Mouse (Mus musculus) CH12.LX (cell line): ENCODE data around the gene AI464131. TPM values are rescaled to one million over a fixed set of nuclear protein-coding genes. Genes with fewer than 3 reads are reported as not detected.

ENCODE experiments used
- DNase-seq: peaks from one replicate; pipeline ENCODE4 v3.0.0-alpha.2; 2013; ENCODE audit errors: extremely low read depth
- H3K27ac ChIP-seq: 2 replicates; pipeline ENCODE4 v1.5.1; 2012; ENCODE audit warnings: low read depth, mild to moderate bottlenecking, control low read depth, moderate library complexity; ENCODE audit not compliant: insufficient read depth
- H3K27me3 ChIP-seq: replicated peaks from 2 replicates; pipeline ENCODE3; 2012; ENCODE audit warnings: inconsistent platforms
- H3K36me3 ChIP-seq, 2 experiments: replicated peaks in 1 of 2; 2 replicates each; pipeline versions ENCODE3 to v1.6.1; 2012; ENCODE audit warnings: inconsistent platforms in 1 of 2, low read length in 1 of 2, mild to moderate bottlenecking in 1 of 2, mixed read lengths in 1 of 2, moderate library complexity in 1 of 2; ENCODE audit not compliant: control insufficient read depth in 1 of 2, insufficient read depth in 1 of 2
- H3K4me1 ChIP-seq, 2 experiments: 2 replicates each; pipeline ENCODE4 v1.6.1; 2012; ENCODE audit warnings: inconsistent platforms in 1 of 2, moderate library complexity in 1 of 2; ENCODE audit not compliant: insufficient read depth in 2 of 2, control insufficient read depth in 1 of 2
- H3K4me2 ChIP-seq: 2 replicates; pipeline ENCODE4 v1.6.1; 2012; ENCODE audit warnings: low read depth, mild to moderate bottlenecking, control low read depth; ENCODE audit not compliant: poor library complexity, insufficient read depth, severe bottlenecking
- H3K4me3 ChIP-seq, 3 experiments: fragments of 150-350 bp in 1 of 3; sonication (generic) in 1 of 3; replicated peaks in 1 of 3; 2 replicates each; pipeline versions ENCODE3 to v1.5.1; 2011 to 2012; ENCODE audit warnings: low read depth in 2 of 3, low read length in 2 of 3, mild to moderate bottlenecking in 2 of 3, moderate library complexity in 2 of 3, control low read depth in 1 of 3, improper control_type of control experiment in 1 of 3, inconsistent platforms in 1 of 3, mixed read lengths in 1 of 3; ENCODE audit not compliant: poor library complexity in 1 of 3
- H3K79me2 ChIP-seq: replicated peaks from 2 replicates; pipeline ENCODE4 v1.6.1; 2012; ENCODE audit warnings: mild to moderate bottlenecking, moderate library complexity; ENCODE audit not compliant: control insufficient read depth, poor library complexity, insufficient read depth, severe bottlenecking; ENCODE audit errors: extremely low read depth
- H3K9ac ChIP-seq: 2 replicates; pipeline ENCODE4 v1.6.1; 2012; ENCODE audit warnings: low read depth, mild to moderate bottlenecking, control low read depth, moderate library complexity; ENCODE audit not compliant: insufficient read depth
- H3K9me3 ChIP-seq: replicated peaks from 2 replicates; pipeline ENCODE3; 2012; ENCODE audit warnings: low read length, inconsistent platforms, mixed read lengths
- CHD1 ChIP-seq: IDR thresholded peaks from 2 replicates; pipeline ENCODE4 v1.6.1; 2012; ENCODE audit warnings: low read depth, low read length, improper control_type of control experiment, inconsistent platforms
- E2F4 ChIP-seq: IDR thresholded peaks from 2 replicates; pipeline ENCODE4 v1.6.1; 2011; ENCODE audit warnings: low read depth, low read length, improper control_type of control experiment; ENCODE audit not compliant: insufficient replicate concordance
- ELF1 ChIP-seq: IDR thresholded peaks from 2 replicates; pipeline ENCODE4 v1.6.1; 2014; ENCODE audit warnings: low read depth, mild to moderate bottlenecking, inconsistent platforms, low read length, improper control_type of control experiment
- EP300 ChIP-seq: IDR thresholded peaks from 2 replicates; pipeline ENCODE4 v1.6.1; 2011; ENCODE audit warnings: low read length, improper control_type of control experiment
- ETS1 ChIP-seq: conservative IDR thresholded peaks from 2 replicates; pipeline ENCODE4 v1.6.1; 2012; ENCODE audit warnings: low read depth, mild to moderate bottlenecking, inconsistent platforms, low read length, improper control_type of control experiment, moderate library complexity
- GABPA ChIP-seq: IDR thresholded peaks from 2 replicates; pipeline ENCODE4 v1.6.1; 2012; ENCODE audit warnings: low read depth, low read length, improper control_type of control experiment, inconsistent platforms; ENCODE audit not compliant: insufficient replicate concordance
- HCFC1 ChIP-seq: IDR thresholded peaks from 2 replicates; pipeline ENCODE4 v1.6.1; 2012; ENCODE audit warnings: low read depth, mild to moderate bottlenecking, inconsistent platforms, low read length, improper control_type of control experiment
- IRF4 ChIP-seq: IDR thresholded peaks from 2 replicates; pipeline ENCODE4 v1.6.1; 2014; ENCODE audit warnings: low read depth, mild to moderate bottlenecking, inconsistent platforms, low read length, improper control_type of control experiment
- MAX ChIP-seq: IDR thresholded peaks from 2 replicates; pipeline ENCODE4 v1.6.1; 2011; ENCODE audit warnings: low read length, improper control_type of control experiment
- MXI1 ChIP-seq: IDR thresholded peaks from 2 replicates; pipeline ENCODE4 v1.6.1; 2011; ENCODE audit warnings: mild to moderate bottlenecking, low read depth, low read length, improper control_type of control experiment
- NRF1 ChIP-seq: IDR thresholded peaks from 2 replicates; pipeline ENCODE4 v1.6.1; 2014; ENCODE audit warnings: low read depth, mild to moderate bottlenecking, inconsistent platforms, low read length, improper control_type of control experiment, moderate library complexity
- PAX5 ChIP-seq: IDR thresholded peaks from 2 replicates; pipeline ENCODE4 v1.6.1; 2012; ENCODE audit warnings: low read length, inconsistent platforms, mixed read lengths
- RAD21 ChIP-seq: IDR thresholded peaks from 2 replicates; pipeline ENCODE4 v1.6.1; 2011; ENCODE audit warnings: low read depth, mild to moderate bottlenecking, low read length, improper control_type of control experiment, moderate library complexity
- SIN3A ChIP-seq: IDR thresholded peaks from 2 replicates; pipeline ENCODE4 v1.6.1; 2012; ENCODE audit warnings: low read length, improper control_type of control experiment, inconsistent platforms
- SMC3 ChIP-seq: IDR thresholded peaks from 2 replicates; pipeline ENCODE4 v1.6.1; 2011; ENCODE audit warnings: low read depth, low read length, improper control_type of control experiment
- TBP ChIP-seq: conservative IDR thresholded peaks from 2 replicates; pipeline ENCODE4 v1.6.1; 2011; ENCODE audit warnings: low read depth, low read length, improper control_type of control experiment
- TCF12 ChIP-seq: IDR thresholded peaks from 2 replicates; pipeline ENCODE4 v1.6.1; 2014; ENCODE audit warnings: low read depth, mild to moderate bottlenecking, inconsistent platforms, low read length, improper control_type of control experiment
- UBTF ChIP-seq: IDR thresholded peaks from 2 replicates; pipeline ENCODE4 v1.6.1; 2012; ENCODE audit warnings: low read depth, mild to moderate bottlenecking, inconsistent platforms, low read length, improper control_type of control experiment, moderate library complexity
- ZKSCAN1 ChIP-seq: IDR thresholded peaks from 2 replicates; pipeline ENCODE4 v1.6.1; 2012; ENCODE audit warnings: low read depth, inconsistent platforms, low read length, improper control_type of control experiment, borderline replicate concordance
- dilution Hi-C: fragments of 300-500 bp; cut with MboI; formaldehyde crosslinking; loops from 2 replicates; pipeline ENCODE4 v1.14.3; 2020; ENCODE audit warnings: low sequenced_read_pairs; ENCODE audit not compliant: extremely low pct_unique_long_range_greater_than_20kb, extremely low pct_ligation_motif_present
- in situ Hi-C: fragments of 300-500 bp; cut with MboI; formaldehyde crosslinking; loops from 3 replicates; pipeline ENCODE4 v1.14.3; 2019; ENCODE audit warnings: low sequenced_read_pairs, low pct_ligation_motif_present, low pct_unique_long_range_greater_than_20kb, mixed read lengths
- polyA plus RNA-seq: library from polyadenylated mRNA; unstranded; fragments of >175 nt; gene quantifications from 2 replicates; pipeline ENCODE4 v1.2.1, GENCODE M21; 2012; ENCODE audit warnings: low read depth; ENCODE audit not compliant: insufficient read length
- total RNA-seq, 2 experiments: library from RNA; depleted of rRNA; stranded (reverse); fragments of 300-350 nt in 1 of 2; fragments of >200 nt in 1 of 2; gene quantifications; 2 replicates each; pipeline ENCODE4 v1.2.3; 2012 to 2014

The AI464131 gene
- total and polyA plus RNA-seq, 3 experiments: 0.04 to 0.10 TPM; not detected in 1

GRCm38 (mm10) chr4:41495076-41495475 lies 7.8 kb downstream of the AI464131 start:
- DNase-seq: no peak
- Histone ChIP-seq H3K9ac (no peak overlapping the region), H3K4me3 (no peak overlapping the region)
- no peak for TF ChIP-seq GABPA
- TF ChIP-seq CHD1: no peak
- no peak for TF ChIP-seq TBP
- no peak for TF ChIP-seq MAX
- TF ChIP-seq ELF1: no peak
- TF ChIP-seq HCFC1: no peak
- no peak for TF ChIP-seq RAD21
- no peak for TF ChIP-seq IRF4
- TF ChIP-seq UBTF: no peak
- TF ChIP-seq ETS1: no peak
- no peak for TF ChIP-seq SIN3A
- no peak for TF ChIP-seq EP300
- TF ChIP-seq TCF12: no peak
- TF ChIP-seq SMC3: no peak
- no peak for TF ChIP-seq ZKSCAN1
- TF ChIP-seq PAX5: no peak
- TF ChIP-seq NRF1: no peak
- TF ChIP-seq, all 38 proteins: peak for 0
- Histone ChIP-seq H3K27ac (no peak overlapping the region), H3K27me3 (peaks cover 20% of the 10 kb centered on the region), H3K9me3 (peaks cover 14% of the 10 kb centered on the region), H3K79me2 (no peaks in the 10 kb centered on the region), H3K4me2 (no peak overlapping the region), H3K4me1 (no peaks in the 10 kb centered on the region), H3K36me3 (no peaks in the 10 kb centered on the region)
- in situ Hi-C loops: no loop called here
- dilution Hi-C loops: no loop called here

GRCm38 (mm10) chr4:41494378-41494777 lies 8.5 kb downstream of the AI464131 start:
- H3K9ac ChIP-seq: no peak overlapping the region
- dilution Hi-C loops (no loop called here), in situ Hi-C loops (no loop called here)
- no peak for DNase-seq
- H3K79me2 ChIP-seq: no peaks in the 10 kb centered on the region
- H3K27ac ChIP-seq: no peak overlapping the region
- peaks cover 19% of the 10 kb centered on the region for H3K27me3 ChIP-seq
- no peak overlapping the region for H3K4me3 ChIP-seq
- no peak for TF ChIP-seq NRF1
- TF ChIP-seq MXI1: no peak
- no peak for TF ChIP-seq E2F4
- no peaks in the 10 kb centered on the region for H3K4me1 ChIP-seq
- no peak overlapping the region for H3K4me2 ChIP-seq
- no peaks in the 10 kb centered on the region for H3K36me3 ChIP-seq
- H3K9me3 ChIP-seq: peaks cover 14% of the 10 kb centered on the region
